Mouse (Mus musculus) c-Kit-positive CD71-positive TER-119-negative erythroid progenitor cells, embryonic 14.5 days (primary cell): ENCODE data around the gene Cth.

Experiments
- DNase-seq: peaks from one replicate; pipeline ENCODE4 v3.0.0-alpha.2; 2013; ENCODE audit warnings: low read depth

Gene Cth

DNA sequence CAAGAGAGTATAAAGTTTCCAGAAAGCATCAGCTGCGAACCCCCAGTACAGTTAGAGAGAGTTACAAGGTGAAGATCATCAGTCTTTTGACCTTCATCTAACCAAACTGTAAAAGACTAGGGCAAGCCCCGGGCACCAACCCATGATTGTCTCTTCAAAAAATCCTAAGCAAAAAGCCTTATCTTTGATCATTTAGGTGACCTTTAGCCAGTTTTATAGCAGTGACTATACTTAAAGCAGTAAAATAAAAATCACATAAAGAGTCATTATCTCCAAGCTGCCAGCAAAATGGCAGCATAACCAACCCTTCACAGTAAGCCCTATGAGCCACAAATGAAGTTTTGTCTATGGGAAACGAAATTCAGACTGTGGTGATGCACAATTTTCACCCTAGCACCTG, 14.6 kb downstream of the Cth start:
- DNase-seq = no peak

DNA sequence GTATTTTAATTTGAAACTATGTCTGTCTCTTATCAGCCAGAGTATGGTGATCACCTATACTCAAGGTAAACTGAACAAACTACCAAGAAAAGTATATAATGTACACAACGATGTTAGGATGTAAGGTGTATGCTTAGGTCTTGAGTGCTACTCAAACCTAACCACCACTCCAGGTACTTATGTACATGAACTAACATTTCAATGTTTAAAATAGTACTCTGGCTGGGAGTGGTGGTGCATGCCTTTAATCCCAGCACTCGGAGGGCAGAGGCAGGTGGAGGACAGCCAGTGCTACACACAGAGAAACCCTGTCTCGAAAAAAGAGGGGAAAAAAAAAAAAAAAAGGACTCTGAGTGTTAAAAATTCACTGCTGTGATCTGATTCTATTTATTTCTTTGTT, 16.7 kb downstream of the Cth start:
- DNase-seq = no peak

DNA sequence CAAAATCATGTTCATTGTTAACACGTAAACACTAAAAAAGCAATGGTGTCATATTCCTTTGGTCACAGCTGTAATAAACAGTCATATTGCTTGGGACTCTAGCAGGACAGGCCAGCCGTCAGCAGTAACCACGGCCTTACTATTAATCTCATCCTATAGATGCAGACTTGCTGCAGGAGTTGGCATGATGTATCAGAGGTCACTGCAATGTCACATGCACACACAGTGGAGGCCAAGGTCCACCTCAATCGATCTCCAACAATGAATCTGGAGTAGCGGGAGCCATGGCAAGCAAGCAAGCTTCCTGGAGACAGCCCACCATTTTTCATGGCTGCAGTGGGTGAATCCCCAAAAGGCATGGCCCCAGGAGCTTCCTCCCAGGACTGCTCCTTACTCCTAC, 23.2 kb downstream of the Cth start:
- DNase-seq = no peak

DNA sequence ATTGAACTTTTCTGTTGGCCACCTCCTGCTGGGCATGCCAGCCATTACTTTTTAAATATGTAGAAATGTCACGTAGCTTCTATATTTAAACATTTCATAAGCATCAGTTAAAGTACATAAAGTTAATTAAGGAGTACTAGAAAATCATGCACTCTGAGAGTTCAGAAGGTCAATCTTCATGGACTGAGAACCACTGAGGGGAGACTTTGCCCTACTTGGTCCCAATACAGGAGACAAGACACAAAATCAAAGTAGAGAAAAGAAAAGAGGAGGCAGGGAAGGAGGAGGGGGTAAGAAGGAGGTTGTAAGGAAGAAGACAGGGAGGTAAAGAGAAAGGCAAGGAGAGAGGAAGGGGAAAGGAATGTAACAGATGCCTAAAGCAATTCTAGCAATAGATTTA, 24.9 kb downstream of the Cth start:
- no peak for DNase-seq

DNA sequence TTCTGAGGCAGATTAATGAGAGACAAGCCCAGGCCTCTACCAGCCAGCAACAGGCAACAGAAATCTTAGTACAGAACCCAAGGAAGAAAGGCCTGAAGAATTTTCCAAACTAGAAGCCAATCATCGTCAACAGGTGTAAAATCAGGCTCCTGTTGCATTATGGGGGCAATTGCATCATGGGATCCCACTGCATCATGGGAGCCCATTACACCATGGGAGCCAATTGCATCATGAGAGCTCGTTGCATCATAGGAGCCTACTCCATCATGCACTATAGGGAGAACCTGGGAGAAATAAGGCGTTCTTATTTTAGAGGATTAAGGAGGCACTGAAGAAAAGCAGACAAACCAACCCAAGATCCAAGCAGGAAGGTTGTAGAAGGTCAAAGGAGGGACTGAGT, 27.2 kb downstream of the Cth start:
- DNase-seq = no peak

DNA sequence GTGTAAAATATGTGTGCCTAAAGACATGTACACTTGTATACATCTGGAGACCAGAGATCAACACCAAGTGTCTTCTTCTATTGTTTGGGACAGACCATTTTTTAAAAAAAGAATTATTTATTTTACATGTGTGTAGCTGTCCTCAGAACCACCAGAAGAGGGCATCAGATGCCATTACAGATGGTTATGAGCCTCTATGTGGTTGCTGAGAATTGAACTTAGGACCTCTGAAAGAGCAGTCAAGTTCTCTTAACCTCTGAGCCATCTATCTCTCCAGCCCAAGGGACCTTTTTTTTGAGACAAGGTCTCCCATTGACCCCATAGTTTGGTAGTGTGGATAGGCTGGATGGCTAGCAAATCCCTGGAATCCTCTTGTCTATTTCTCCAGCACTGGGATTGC, 33.1 kb downstream of the Cth start:
- DNase-seq = no peak

DNA sequence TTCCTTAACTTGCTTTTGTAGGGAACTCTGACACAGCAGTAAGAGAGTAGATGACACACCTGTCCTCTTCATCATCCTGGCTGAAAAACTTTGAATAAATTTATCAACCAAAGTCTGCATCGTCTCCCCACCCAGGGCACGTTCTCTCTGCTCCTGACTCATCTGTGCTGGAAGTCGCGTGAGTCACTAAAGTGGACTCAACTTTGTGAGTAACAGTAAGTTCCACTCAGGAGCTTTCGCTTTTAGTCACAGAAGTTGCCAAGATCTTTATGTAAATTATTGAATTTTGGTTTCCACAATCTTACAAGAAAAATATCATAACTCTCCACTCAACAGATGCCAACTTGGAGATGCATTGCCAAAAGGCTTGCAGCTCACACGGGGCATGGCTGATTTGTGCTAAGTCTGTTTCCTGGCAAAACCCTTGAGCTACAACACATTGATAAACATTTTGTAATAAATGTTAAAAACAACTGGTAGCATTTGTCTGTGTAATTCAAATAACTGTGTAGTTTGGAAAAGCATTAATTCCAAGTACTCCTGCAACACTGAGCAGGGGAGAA, 40.7 kb downstream of the Cth start:
- DNase-seq = no peak

DNA sequence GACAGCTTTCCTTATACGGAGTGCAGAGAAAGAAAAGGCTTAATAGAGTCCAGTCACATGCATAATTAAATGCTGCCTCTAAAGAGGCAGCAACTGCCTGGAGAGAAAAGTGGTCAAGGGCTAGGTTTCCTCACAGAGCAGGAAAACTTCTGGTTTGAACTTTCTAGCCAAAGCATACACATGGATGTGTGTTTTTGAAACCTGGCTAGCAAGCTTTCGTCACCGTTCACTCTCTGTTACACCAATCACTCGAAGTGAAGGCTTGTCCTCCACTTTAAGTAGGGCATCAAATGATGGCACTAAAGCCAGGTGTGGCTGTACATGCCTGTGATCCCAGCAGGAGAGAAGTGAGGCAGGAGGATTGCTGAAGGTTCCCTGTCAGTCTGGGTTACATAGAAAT, 41.8 kb downstream of the Cth start:
- DNase-seq = no peak

DNA sequence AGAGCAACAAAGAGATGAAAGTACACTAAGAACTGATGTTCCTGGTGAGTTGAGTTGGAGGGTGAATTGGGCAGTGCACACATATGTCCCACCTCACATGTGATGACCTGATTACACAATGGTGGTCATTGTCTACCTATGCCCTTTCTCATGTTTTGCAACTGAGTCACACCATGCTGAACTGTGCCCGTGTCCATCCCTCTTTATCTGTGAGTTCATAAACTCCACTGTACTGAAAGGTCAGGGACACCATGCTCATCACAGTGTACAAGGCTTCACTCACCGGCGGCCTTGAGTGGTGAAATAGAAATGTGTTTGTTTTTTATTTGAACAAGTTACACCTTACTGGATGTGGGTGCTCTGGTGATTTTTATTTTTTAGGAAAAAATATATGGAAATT, 42.9 kb downstream of the Cth start:
- DNase-seq = no peak

DNA sequence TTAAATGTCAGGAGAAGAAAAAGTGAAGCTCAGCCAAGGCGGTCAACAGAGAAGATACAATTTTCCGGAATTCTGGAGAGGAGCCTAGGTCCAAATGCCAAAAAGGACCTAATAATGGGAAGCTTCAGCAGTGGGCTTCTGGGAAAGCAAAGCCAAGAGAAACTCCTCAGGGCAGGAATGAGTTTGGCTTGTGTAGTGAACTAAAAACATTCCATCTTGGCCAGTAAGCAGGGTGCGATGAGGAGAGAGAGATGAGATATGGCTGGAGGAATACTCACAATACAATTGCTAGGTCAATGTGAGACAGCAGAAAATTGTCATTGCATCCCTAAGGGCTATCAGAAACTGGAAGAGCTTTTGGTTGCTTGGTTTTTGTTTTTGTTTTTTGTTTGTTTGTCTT, 43.9 kb downstream of the Cth start:
- no peak for DNase-seq

DNA sequence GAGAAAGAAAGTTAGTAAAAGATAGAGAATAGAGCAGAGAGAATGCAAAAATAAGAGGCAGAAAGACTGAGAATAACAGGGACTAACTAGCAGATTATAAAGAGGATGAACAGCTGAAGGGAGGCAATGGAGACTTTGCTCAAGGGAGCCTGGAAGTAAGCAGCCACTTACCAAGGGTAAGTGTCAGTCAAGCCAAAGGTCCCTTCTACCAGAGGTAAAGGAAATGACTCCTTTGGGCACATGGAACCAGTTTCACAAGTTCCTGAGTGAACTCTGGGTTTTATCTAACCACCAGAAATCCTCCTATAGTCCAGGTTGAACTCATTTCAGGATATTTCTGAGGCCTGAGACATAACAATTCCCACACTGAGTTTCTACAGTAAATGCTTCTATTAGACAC, 47.0 kb downstream of the Cth start:
- no peak for DNase-seq

DNA sequence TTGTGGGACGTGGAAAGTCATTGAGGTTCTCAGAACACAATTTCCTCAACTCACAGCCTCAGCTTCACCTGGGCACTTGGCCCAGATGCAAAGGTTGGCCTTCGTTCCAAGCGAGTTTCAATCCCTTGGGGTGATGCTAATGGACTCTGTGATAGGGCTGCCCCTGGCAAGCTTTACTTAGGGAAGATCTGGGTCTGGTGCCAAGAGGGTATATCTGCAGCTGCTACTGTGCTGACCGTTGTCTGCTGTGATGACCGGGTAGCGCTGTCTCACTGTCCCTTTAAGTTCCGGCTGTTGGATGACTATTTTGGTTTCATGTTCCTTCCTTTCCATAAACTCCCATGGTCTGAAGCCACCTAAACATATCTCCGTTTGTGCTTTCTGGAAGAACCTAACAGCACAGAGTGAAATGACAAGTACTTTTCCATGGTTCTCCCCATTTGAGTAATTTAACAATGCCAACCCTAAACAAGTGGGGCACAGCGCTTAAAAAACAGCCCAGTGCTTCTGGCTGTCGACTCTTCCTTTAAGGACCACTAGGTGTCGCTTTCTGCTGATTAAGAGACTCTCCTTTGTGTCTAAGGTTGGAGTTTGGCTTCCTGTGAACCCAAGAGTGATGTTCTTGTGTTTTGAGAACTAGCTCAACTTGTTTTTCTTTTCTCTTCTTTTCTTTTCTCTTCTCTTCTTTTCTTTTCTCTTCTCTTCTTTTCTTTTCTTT, 48.3 kb downstream of the Cth start:
- DNase-seq = peak; percentile 30

DNA sequence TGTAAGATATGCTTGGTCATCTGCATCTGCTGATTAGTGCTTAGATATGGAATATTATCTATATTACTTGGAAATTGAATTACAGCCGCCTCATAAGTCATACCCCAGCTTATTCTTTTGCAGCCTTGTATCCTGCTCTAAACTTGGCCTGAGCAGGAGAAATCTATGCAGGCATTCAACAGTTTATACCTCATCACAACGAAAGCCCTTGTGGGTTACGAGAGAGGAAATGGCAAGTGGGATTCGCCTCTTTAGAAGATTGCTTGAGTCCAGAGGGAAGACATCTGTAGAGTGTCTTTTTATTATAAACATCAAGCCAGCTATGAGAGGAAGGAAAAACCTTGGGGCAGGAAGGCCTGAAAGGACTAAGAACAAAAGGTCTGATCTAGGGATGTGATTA, 52.0 kb downstream of the Cth start:
- no peak for DNase-seq

DNA sequence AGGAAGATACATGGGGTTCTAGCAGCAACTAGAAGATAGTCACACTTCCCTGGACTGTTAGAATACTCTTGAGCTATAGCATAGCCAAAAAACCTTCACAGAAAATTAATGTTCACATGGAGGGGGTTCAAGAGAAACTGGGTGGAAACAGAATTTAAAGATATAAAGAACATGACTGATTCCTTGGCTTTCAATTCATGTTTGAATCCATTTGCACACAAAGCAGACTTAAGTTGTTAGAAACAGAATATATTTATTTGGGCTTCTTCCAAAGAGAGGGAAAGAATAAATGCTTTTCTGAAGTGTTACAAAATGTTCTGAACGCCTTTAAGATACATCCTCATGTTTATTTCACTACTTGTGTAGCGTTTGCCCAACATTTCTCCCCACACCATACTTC, 57.0 kb downstream of the Cth start:
- no peak for DNase-seq

DNA sequence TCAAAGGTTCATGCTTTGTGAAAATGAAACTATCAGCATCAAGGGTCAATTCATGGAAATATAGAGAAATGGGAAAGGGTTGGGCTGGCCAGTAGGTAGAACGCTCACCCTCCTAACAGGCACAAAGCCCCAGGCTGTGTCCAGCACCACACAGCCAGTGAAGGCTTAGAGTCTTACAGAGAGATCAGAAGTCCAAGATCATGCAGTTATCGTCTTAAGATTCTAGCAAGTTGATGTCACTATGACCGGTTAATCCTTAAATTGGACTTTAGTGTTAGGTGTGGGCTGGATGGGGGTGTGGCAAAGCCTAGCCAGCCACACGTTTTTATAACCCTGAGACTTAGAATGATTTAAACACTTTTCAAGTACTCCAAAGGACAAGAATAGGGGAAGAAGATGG, 58.6 kb downstream of the Cth start:
- DNase-seq = no peak

DNA sequence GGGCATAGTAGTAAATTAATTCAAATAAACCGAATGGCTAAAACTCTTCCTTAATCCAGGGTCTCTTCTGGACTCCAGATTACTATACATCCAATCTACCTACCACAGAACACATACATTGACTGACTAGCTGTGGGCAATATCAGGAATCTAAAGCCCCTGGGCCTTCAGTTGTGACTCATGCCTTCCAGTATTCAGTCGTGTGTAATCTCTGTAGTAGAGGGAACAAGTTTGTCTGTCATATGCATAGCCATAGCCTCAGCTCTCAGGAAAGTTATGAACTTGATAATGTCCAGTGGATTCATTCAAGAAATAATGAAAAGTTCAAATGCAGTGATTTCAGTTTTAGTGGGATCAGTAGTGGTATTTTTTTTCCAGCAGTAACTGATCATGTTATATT, 59.0 kb downstream of the Cth start:
- DNase-seq = no peak

DNA sequence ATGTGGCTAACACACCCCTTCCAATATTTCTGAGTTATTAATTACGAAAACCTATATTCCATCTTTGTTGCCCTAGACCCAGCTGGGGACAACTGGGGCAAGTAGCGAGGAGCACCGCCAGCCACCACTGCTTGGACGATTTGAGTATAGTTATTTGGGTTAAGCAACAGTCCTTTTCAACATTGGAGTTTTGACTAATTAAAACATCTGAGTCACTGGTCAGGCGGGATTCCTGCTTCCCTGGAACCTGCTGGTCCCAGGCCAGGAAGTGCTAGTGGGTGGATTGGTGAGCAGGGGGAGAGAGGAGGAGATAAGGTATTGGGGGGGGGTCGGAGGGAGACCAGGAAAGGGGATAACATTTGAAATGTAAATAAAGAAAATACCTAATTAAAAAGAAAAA, 59.4 kb downstream of the Cth start:
- no peak for DNase-seq

DNA sequence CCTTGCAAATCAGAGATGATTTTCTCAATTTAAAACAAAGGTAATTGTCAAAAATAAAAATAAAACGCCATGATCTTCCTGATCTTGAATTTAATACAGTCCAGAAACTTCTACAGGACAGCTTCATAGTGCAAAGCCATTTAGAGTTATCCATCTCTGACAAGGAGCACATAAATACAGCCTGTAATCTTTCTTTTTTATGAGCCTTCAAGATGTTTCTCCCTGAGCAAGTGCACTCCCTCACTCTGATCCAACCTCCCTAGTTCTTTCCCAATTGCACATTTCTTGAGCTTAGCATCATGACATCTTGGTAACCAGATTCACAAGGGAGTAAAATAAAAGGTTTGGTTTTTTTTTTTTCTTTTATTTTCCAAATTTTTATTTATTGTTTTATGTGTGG, 72.1 kb downstream of the Cth start:
- DNase-seq = no peak

DNA sequence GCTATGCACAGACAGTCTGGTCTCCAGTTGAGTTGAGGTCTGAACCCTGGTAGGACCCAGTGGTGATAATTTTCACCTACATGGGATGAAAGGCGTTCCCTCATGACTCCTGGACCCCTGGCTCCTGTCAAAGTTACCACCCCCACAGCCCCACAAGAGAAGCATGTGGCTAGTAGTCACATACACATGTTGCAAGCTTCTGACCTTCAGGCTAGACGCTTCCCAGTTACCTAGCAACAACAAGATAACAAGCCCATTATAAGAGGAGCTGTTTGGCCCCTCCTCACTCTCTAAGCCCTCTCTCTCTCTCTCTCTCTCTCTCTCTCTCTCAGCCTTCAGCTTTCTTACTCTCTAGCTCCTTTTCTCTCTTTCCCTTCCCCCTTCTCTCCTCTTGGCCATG, 76.4 kb downstream of the Cth start:
- no peak for DNase-seq

DNA sequence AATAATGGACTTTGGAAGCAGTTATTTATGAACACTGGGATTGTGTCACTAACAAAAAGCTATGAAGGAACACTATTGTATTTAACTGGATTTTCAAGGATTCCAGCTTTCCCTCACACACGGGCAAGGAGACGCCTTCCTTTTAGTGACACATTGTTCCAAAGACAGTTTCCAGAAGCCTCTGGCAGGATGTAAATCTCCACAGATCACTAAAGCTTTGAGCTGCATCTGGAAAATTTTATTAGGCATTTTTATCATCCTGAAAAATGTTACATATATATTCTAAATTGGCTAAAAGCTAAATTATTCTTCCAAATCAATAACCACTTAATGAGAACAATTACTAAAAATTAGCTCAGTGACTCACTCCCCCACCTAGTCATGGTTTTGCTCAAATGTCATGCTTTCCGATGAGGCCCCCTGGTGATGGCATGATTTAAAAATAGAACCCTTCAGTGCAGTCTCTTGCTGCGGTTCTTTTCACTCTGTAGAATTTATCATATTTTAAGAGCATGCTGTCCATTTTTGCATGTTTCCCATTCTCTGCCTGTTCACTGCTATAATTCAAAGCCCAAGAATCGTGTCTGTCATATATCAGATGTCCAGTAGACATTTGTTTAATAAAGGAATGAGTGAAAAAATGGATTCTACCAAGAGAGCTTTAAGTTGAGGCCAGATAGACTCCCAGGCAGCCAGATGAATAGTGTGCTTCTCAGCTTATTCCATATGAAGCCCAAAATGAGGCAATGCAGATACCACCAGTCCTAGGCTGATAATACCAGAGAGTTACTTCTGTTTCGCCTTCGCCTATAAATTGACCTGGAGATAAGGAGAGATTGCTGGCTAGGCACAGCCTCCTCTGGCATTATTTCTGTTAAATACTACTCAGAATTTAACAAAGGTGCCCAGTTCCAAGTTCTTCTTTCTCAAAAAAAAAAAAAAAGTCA, 77.3 kb downstream of the Cth start:
- no peak for DNase-seq
